Mouse (Mus musculus) c-Kit-positive CD71-positive TER-119-negative erythroid progenitor cells, embryonic 14.5 days (primary cell): ENCODE results near the gene Prdm2.

Experiments used
- DNase-seq: peaks from one replicate; pipeline ENCODE4 v3.0.0-alpha.2; 2013; ENCODE audit warnings: low read depth

Gene Prdm2

DNA sequence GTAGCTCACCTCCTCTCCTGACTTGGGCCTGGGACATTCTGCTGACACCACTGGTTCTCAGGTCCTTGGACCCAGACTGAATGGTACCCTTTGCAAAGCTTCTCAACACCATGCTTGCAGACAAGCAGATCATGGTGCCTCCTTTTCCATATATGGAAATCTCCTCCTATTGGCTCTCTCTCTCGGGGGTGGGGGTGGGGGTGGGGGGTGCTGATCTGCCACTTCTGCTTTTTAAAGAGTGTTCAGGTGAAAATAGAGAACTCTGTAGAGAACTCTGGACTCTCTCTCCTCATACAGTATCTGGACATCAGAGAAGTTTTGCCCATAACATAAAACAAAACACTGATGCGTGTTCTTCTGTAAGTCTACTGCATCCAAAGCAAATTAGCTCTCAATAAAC is 106.2 kb downstream of the Prdm2 start:
- DNase-seq, result no peak

DNA sequence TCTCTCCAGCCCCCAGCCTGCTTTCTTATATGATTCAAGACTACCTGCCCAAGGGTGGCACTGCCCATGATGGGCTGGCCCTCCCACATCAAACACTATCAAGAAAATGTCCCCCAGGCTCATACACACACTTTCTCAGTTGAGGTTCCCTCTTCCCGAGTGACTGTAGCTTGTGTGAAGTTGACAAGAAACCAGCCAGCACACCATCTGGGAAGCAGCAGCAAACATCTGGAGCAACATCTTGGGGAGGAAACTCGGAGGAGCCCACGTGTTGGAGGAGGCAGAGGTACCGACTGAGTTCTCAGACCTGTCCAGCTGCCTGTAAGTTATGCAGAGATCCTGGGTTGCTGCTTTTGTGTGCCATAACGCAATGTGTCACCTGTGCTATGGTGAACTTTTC is 108.1 kb downstream of the Prdm2 start:
- DNase-seq, result no peak

DNA sequence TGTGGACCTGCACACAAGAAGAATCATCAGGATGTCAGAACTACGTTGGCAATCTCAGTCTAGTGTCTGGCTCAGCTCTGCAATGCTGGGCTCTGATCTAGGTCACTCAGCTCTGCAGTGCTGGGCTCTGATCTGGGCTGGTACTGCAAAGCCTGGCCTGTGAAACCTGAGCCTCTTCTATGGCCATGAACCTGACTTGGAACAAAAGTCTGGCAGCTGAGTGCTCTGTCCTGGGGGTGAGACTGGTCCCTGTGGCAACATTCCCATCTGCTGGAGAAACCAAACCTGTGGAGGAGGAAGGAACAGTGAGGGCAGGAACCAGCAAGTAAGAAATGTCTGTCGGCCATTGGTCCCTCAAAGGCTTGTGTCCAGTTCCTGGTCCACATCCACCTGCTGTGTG is 109.0 kb downstream of the Prdm2 start:
- no peak for DNase-seq

DNA sequence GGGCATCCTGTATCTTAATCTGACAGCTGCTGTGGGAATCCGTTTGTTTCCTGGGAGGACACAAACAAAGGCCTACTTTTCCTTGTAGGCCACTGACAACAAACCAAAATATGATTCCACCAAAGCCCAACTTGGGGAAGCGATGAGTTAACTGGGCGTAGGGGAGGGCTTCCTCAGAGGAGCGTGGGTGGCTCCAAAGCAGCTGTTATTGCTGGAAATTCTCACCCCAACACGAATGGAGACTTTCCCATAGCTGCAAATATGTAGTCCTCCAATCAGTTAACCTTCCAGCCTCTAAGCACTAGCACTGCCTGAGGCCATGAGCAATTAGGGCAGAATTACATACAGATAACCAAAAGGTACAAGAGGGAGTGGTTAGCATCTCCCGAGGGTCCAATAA is 112.6 kb downstream of the Prdm2 start:
- DNase-seq, result no peak

DNA sequence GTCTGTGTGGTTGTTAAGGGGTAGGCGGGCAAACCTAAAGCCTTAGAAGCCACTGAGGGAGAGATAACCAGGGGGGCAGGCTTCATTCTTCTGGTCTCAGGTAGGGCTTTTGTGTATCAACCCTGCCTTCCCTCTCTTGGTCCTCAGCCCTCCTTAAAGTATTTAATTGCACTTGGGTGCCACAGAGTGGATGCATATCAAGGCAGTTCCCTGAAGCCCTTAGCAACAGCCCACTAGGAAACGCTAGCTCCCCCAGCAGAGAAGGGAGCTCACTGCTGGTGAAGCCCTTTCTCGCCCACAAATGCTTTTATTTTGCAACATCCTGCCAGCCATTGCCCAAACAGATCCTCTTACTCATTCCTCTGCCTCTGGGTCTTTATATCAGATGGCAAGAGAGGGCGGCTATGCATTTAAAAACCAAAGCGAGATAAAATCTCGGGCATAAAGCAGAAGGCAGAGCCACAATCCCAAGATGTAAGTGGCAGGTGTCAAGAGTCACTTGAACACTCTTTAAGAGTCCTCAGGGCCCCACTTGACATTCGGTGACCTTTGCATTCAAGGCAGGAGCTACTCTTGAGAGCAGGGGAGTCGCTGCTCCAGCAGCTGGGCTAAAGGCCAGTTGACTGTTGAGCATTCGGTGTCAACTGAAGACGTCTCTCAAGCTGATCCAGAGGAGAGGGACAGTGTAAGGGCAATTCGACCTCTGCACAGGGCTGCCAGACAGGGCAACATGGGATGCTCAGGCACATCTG is 113.3 kb downstream of the Prdm2 start:
- DNase-seq, result no peak

DNA sequence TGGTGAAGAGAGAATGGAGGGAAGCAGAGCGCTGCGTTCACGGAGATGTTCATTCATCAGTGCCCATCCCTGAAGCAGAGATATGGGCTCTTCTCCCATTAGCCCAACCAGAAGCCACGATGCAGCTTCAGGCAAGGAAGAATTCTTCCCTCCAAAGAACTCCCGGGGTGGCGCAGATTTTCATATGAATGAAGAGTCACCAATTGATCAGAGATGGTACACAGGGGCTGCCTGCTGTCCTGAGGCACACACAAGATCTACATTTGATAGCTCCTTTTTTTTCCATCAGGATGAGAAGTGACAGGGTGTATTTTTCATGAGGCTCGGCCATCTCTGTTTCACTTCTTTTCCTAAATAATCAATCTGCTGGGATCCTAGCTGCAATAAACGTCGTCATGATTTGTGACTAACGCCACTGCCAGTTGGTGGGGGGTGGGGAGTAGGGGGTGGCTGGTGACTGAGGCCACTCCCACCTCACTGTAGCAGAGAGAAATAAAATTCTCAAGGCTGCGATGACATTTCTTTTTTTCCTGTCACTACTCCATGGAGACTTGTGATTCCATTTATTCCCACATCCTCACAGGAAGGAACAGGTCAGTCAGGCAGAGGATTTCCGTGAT is 120.6 kb downstream of the Prdm2 start:
- no peak for DNase-seq

DNA sequence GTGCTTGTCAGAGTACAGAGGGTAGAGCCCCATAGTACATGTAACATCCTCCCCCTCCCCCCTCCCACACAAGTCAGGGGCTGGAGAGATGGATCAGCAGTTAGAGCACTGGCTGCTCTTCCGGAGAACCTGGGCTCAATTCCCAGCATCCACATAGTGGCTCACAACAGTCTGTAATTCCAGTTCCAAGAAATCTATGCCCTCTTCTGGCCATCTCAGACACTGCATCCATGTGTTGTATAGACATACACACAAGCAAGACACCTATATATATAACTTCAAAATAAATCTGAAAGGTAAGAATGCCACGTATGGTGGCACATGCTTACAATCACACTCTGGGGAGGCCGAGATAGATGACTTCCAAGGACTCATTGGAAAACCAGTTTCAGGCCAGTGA is 122.2 kb downstream of the Prdm2 start:
- DNase-seq, result no peak

DNA sequence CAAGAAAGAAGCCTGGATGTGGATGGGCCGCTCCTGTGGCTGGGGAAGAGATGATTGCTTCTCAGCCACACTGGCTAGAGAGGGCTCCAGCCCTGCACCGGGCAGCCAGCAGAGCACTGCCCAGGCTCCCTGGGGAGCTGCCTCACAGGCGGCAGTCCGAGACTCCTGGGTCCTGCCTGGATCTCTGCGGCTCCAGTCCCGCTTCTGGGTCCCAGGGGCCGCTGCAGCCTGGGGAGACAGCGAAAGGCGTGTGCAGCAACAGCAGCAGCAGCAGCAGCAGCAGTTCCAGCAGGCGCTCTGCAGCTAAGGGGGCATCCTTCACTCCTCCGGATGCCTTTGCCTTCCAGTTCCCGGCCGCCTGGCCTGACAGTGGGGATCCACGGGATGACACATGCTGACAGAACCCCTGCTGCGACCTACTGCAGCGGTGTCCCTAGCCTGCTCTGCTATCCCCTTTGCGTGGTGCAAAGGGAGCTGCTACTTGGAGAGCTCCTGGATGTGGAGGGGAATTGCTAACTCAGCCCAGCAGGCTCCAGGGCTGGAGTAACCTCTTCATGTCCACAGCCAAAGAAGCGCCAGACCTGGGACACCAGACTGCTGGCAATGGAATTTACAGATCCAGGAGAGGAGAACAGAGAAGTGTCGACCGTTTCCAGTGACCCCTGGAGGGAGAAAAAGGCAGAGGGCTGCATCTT is 138.6 kb downstream of the Prdm2 start:
- no peak for DNase-seq

DNA sequence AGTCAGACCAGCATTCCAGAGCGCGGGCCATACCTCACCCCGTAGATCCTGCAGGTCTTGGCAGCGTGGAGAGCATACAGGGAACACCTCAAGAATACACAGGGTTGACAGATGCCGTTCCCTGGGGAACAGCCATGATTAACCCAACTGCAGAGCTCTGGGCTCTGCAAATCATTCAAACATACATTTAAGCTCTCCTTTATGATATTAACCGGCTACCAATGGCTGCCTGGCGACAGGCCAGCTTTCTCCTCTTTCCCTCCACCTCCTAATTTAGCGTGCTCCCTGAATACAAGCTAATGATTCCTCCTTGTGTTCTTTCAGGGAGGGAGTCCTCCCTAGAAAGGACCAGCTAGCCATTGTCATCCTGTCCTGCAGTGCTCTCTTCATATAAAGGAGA is 141.0 kb downstream of the Prdm2 start:
- DNase-seq, result no peak

DNA sequence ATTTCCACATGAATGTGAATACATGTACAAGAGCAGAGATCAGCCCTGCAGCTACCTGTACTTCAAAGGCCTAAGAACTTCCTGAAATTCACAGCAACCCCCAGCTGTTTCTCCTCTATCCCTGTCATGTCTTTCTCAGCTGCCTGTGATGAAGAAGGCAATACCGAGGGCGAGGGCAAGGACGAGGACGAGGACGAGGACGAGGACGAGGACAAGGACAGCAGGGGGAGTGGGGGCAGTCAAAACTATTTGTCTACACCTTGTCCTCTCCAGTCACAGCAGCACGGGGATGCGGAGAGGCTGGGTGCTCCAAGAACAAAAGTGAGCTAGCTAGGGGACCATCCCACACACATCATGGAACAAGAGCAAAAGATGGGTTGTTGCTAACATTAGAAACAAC is 145.8 kb downstream of the Prdm2 start:
- DNase-seq, result no peak

DNA sequence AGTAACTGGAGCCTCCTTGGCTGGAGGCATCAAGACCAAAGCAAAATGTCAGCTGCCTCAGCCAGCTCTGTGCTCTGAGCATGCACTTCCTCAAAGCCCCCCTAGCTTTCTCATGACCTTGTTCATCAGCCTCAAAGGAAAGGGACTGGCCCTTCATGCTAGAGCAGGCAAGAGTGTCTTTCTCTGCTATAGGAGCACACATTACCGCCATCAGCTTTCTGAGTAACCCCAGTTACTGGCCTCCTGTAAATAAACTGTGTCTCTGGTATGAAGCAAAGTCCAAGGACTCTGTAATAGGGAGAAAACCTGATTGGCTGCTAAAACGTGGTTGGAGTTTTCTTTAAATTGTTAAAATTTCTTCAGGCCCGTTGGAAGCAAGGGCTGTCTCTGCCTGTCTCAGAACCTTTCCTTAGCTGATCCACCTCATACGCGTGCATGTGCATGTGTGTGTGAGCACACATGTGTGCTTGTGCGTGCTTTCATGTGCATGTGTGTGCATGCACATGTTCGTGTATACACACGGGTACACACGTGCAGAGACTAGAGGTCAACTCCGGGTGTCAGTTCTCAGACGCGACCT is 153.9 kb downstream of the Prdm2 start:
- DNase-seq, result no peak
